Mouse (Mus musculus) CH12.LX (cell line): ENCODE data around the gene Mybl2.

ENCODE experiments used
- CHD2 ChIP-seq: IDR thresholded peaks from 2 replicates; pipeline ENCODE4 v1.6.1; 2011; ENCODE audit warnings: low read length, improper control_type of control experiment
- CTCF ChIP-seq, 2 experiments: IDR thresholded peaks in 1 of 2; conservative IDR thresholded peaks in 1 of 2; 2 replicates each; pipeline ENCODE4 v1.5.1; 2011 to 2012; ENCODE audit warnings: low read depth in 2 of 2, low read length in 2 of 2, improper control_type of control experiment in 1 of 2, inconsistent platforms in 1 of 2, mild to moderate bottlenecking in 1 of 2, moderate library complexity in 1 of 2
- E2F4 ChIP-seq: IDR thresholded peaks from 2 replicates; pipeline ENCODE4 v1.6.1; 2011; ENCODE audit warnings: low read depth, low read length, improper control_type of control experiment; ENCODE audit not compliant: insufficient replicate concordance
- EP300 ChIP-seq: IDR thresholded peaks from 2 replicates; pipeline ENCODE4 v1.6.1; 2011; ENCODE audit warnings: low read length, improper control_type of control experiment
- GABPA ChIP-seq: IDR thresholded peaks from 2 replicates; pipeline ENCODE4 v1.6.1; 2012; ENCODE audit warnings: low read depth, low read length, improper control_type of control experiment, inconsistent platforms; ENCODE audit not compliant: insufficient replicate concordance
- MAZ ChIP-seq: IDR thresholded peaks from 2 replicates; pipeline ENCODE4 v1.6.1; 2012; ENCODE audit warnings: low read depth, mild to moderate bottlenecking, inconsistent platforms, low read length, improper control_type of control experiment, moderate library complexity
- MXI1 ChIP-seq: IDR thresholded peaks from 2 replicates; pipeline ENCODE4 v1.6.1; 2011; ENCODE audit warnings: mild to moderate bottlenecking, low read depth, low read length, improper control_type of control experiment
- POLR2A ChIP-seq: IDR thresholded peaks from 2 replicates; pipeline ENCODE4 v1.6.1; 2011; ENCODE audit warnings: low read depth, mild to moderate bottlenecking, improper control_type of control experiment, low read length
- POLR2AphosphoS2 ChIP-seq: IDR thresholded peaks from 2 replicates; pipeline ENCODE4 v1.6.1; 2011; ENCODE audit warnings: low read depth, low read length, improper control_type of control experiment
- USF2 ChIP-seq: conservative IDR thresholded peaks from 2 replicates; pipeline ENCODE4 v1.6.1; 2011; ENCODE audit warnings: low read depth, low read length, improper control_type of control experiment
- ZC3H11A ChIP-seq: IDR thresholded peaks from 2 replicates; pipeline ENCODE4 v1.6.1; 2012; ENCODE audit warnings: low read depth, mild to moderate bottlenecking, inconsistent platforms, low read length, improper control_type of control experiment

DNA sequence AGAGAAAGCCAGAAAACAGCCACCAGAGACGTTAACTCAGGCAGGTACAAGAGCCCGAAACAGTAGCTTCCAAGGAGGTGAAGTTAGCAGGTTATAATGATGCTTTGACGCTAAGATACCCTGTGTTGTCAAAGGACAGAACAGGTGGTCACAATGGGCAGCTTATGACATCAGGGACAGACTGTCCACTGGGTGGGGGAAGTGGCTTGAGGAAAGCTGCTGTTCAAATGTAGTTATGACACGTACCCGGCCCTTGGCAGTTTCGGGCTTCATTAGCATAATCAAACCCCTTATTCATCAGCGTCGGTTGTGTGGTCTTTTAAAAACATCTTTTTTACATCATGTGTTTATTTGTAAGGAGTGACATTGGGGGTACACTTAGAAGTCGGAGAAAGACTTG is 33.2 kb downstream of the Mybl2 start, which contains the start of gene Gtsf1l:
- TF ChIP-seq USF2 (no peak), CTCF (conservative IDR thresholded peaks at IDR 0.05 in 1 of 2, IDR thresholded peaks at IDR 0.05 in 1 of 2; ENCODE audit: low read depth in 2 of 2, low read length in 2 of 2) (no peak), EP300 (no peak), ZC3H11A (no peak), POLR2A (no peak), GABPA (no peak), CHD2 (no peak), MAZ (no peak), MXI1 (no peak), POLR2AphosphoS2 (no peak), E2F4 (no peak)
